Mouse (Mus musculus) thymus, postnatal 14 days (tissue): ENCODE results near the gene Nid2.

Experiments used
- DNase-seq: peaks from one replicate; pipeline ENCODE4 v3.0.0; 2021

The Nid2 gene

GRCm38 (mm10) chr14:19751025-19751771 lies at the start of gene Nid2:
Nid2 (plus strand) TSS chr14:19751265.
- DNase-seq, result peak; percentile 36

DNA sequence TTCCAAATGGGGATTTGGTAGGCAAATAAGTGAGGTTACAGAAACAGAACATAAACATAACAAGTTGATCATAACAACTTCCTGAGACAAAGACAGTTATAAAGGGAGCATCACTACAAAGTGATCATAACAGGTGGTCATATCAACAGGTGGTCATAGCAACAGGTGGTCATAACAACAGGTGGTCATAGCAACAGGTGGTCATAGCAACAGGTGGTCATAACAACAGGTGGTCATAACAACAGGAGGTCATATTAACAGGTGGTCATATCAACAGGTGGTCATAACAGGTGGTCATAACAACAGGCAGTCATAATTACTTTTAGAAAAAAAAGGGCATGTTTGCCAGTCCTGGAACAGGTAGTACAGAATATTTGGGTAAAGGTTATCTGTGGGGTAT lies 49.5 kb upstream of the Nid2 start:
- DNase-seq, result no peak

- DNase-seq, result peak; percentile 77
These were observed 45.4 kb upstream of the Nid2 start for GRCm38 (mm10) chr14:19705649-19706048.

DNA sequence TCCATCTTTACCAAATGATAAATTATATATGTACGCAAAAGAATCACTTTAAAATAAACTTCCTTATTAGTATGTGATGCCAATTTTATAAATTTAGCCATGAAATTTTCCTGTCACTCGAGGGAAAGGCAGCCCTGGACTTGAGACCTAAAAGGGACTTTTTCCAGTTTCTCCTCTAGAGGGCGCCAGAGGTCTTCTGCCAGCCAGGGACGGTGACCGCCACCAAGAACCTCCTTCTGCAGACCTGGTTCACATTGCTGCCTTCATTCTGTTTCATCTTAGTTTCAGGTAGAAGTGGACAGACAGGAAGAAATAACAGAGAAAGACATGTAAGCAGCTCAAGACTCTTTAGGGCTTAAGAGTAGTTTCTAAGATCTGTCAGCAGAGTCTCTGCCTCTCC lies 44.6 kb upstream of the Nid2 start:
- peak; percentile 65 for DNase-seq

DNA sequence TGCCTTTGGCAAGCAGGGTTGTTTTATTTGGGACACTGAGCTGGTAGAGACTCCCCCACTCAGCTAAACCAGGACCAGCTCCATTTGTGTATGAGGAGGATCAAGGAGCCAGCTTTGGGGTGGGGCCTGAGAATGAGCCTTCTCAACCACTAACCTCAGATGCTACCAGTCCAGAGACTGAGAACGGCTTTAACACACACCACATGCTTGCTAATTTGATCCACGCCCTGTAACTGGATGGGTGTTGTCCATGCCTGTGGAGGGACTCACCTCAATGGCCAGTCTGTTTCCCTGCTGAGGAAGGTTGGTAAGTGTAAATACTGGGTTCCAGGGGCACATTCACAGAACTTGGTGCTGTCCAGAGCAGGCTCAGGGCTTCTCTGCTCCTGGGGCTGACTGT lies 44.1 kb upstream of the Nid2 start:
- no peak for DNase-seq

GRCm38 (mm10) chr14:19707721-19708507 lies 43.2 kb upstream of the Nid2 start:
- no peak for DNase-seq

- DNase-seq, result no peak
These were observed 41.9 kb upstream of the Nid2 start for GRCm38 (mm10) chr14:19709161-19709560.

DNA sequence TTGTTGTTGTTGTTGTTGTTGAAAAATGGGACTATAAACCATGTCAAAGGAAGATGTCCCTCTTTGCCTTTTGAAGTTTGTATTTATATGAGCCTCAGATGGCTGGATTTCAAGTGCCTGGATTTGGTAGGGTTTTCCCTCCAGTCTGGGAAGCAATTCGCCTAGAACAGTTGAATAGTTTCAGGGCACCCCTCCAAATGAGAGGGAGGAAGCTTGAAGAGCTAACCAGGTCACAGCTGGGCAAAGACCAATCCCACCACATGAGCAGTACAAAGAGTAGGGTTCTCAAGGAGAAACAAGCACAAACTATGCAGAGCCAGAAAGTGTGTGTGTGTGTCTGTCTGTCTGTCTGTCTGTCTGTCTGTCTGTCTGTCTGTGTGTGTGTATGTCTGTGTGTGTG lies 39.3 kb upstream of the Nid2 start:
- DNase-seq, result no peak

DNA sequence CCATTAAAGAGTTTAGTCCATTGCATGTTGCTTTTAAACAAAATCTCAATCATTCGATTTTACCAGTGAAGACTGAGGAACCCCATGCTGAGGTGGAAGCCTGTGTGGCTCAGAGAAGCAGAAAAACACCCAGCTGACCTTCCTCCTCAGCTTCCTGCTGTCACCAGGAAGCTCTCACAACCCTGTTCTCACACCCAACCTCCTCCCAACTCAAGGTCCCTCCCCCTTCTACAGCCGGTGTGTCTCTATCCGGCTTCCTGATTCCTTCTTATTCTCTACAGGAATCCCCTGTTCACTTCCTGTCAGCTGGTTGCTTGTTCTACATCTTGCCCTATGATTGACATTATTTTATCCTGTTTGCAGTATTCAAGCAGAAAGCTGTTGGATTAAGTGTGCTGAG lies 38.0 kb upstream of the Nid2 start:
- peak; percentile 18 for DNase-seq

DNA sequence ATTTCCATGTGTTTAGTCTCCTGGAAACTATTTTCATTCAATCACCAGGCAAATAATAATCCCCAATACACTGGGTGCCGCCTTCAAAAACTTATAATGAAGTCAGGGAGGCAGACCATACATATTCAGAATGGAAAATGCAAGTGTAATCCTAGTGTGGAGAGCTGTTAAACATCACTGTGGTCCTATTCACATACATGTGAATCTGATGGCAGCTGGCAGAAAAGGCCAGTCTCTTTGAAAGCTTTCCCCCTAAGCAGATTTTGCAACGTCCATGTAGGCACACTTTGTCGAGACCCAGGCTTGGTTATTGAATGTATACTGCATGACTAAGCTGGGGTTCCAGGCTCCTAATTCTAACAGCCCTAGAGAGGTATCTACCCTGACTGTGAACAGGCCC lies 32.0 kb upstream of the Nid2 start:
- no peak for DNase-seq

DNA sequence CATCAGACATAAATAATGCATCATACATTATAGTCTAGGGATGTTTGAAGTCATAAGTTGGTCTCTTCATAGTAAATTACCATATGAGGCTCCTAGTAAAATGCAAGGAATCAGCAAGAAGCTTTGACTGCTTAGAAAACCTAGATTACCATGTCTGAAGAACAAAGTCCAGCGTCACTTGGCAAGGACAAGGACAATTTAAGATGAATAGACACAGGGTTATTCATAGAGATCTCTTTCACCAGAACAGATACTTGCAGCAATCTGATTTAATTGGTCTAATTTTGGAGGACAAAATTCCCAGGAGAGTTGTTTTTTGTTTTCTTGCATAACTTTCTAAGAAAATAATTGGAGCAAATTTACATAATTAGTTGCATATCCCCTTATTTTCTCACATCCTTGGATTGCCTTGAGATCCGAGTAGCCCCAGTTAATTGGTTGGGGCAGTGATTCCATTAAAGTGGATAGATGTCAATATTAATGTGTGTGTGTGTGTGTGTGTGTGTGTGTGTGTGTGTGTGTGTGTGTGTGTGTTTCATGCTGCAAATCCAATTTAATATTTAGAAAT lies 30.9 kb upstream of the Nid2 start:
- DNase-seq, result no peak

DNA sequence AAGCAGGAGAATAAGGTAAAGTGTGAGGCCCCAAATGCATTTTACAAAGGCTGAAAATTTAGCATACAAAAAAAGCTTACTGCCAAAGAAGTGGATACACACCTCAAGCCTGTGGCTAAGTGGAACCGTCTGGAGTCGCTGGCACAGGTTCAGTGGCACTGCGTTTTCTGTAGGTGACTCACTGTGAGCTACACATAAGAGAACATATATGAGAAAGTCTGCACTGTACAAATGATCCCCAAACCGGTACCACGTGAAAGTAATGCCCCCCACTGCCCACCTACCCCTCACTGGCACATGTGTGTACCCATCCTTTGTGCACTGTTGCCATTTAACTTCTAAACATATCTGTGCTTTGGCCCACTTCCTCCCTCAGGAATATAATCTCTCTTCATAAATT lies 22.8 kb upstream of the Nid2 start:
- DNase-seq, result no peak

- no peak for DNase-seq
These were observed 22.3 kb upstream of the Nid2 start for GRCm38 (mm10) chr14:19728737-19729136.

GRCm38 (mm10) chr14:19732097-19732496 lies 19.0 kb upstream of the Nid2 start:
- DNase-seq, result no peak

DNA sequence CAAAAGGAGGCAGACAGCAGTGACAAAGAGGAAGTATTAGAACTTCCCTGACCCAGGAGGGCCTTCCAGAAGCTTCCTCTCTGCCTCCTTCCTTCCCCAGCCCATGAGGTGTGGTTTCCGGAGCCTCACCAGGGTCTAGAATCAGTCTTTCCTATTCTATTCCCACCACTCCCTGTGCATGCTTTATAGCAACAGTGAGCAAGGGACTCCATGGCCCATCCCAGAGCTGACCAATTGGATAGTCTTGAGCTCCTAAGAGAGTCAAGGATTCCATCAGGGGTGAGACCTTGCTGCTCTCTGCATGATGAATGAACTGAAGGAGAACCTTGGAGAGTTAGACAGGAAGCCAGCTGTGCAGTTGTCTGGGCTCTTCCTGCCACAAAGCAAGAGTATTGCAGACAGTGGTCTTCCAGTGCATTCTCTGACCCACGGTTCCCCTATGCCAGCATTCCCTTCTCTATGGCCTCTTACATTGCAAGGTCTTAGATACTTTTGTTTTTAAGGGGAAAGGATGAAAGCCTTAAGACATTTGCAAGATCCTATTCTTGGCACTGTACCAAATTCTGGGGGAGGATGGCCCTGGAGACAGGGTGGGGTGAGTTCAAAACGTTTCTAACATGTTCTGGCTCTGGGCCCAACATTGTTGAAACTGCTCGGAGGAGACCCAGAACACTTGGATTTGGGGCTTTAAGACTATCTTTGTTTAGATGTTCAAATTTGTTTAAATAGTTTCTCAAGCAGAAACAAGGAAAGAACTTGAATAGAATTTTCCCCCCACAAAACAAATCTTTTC lies 17.4 kb upstream of the Nid2 start:
- no peak for DNase-seq

DNA sequence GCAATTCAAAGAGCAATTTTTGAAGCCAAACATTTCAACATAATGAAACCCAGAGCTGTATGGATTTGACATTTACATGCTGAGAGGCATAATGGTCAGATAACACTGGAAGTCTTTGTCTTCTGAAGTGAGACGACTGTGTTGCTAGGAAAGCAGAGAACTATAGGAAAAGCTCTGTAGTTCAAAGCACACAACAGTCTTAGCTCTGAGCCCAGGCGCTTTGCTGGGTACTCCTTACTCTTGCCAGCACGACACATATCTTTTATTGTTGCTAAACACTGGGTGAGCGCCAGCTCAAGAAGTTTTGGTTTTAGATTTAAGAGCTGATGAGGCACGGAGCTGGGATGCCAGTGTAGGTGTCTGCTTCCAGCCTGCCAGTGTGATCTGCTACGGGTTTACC lies 15.8 kb upstream of the Nid2 start:
- no peak for DNase-seq

DNA sequence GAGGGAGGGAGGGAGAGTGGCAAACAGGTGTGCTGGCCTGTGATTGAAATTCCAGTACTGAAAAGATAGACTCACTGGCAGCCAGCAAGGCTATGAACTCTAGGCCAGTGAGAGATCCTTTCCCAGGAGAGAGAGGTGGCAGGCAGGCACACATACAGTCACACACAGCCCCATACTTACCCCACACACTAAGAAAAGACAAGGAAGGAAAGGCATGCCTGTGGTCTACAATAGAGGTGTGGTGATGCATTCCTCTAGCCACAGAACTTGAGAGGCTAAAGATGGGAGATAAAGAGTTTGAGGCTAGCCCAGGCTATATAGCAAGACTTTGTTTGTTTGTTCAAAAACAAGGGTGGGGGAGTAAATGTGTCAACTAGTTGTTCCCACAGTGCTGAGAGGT lies 13.5 kb upstream of the Nid2 start:
- DNase-seq, result no peak

DNA sequence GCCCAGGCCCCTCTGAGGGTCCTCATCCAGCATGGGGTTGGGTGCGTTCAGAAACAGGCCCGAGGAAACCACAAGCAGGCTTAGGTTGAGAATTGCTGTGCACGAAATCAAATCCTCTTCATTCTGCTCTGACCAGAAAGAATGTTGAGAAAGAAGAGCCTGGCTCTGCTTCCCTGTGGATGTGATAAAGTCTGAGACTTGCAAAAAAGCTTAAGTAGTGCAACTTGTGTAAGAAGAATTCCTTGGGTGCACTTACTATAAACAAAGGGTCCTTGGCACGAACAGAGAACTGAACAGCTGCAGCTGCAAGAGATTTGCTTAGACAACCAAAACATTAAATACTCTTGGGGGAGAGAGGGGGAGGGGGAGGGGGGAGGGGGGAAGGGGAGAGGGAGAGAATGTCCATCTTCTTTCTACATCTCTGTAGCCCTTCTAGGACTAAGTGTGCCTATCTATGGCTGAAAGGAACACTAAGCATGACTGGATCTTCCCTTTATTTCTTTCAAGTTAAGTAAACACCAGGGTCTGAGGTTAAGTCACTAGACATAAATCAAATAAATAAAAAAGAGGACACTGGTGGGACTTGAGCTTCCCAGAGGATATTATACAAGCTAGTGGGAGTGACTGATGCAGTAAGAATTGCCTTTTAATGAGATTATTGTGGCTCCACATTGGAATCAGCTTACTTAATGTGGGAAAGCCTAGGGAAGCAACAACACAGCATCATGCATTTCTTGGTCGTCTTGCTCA lies 12.8 kb upstream of the Nid2 start:
- no peak for DNase-seq

- no peak for DNase-seq
These were observed 11.5 kb upstream of the Nid2 start for GRCm38 (mm10) chr14:19739416-19740146.

DNA sequence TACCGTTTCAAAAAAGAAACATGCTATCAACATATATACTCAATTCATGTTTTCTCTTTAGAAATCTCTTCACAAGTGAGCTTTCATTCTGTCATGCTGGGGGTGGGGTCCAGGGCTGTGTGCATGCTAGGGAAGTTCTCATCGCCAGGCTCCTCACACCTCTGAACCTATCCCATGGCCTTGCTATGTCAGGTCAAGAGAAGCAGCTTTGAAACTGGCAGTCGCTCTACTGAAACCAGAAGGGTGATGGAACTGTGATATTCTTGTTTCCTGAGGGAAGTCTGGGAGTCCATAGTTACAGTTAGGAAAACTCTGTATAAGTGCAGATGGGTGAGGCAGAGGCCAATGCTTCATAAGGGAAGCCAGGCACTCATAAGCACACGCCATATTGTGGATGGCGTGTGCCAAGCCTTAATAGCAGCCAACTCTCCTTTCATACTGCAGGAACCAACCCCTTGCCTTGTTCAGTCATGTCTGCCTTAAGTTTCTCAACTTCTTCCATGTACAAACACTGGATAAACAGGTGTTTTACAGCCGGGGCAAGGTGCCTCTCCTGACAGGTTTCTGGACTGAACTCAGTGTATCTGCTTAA lies 10.8 kb upstream of the Nid2 start:
- no peak for DNase-seq

DNA sequence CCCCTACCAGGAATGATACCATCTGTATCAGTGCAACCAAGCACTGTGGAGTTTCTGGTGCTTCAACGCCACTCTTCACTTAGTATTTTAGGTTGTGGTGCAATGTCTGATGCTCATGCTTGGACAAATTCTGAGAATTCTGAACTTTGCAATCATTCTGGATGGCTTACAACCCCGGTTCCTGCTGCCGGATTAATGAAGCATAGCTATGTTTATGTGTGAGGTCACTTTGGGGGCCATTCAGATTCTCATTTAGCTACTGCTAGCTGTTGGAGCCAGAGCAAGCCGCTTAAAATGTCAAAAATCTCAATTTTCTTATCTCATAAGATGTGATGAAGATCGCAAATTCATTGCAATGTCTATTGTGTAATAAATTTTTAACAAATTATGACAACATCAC lies 6.2 kb upstream of the Nid2 start:
- DNase-seq, result no peak
